8 mouse cellular contexts compared by ENCODE assay signal in genomic region chr15:102511285-102511833, GRCm38 (mm10). TPM values are rescaled to one million over a fixed set of nuclear protein-coding genes. Genes with fewer than 3 reads are reported as not detected.
A peak's percentile ranks its signal among the peaks of the same experiment; 100 is the strongest.
DNase-seq lines count a peak whose midpoint lies in the region; ATAC-seq and TF ChIP-seq lines count a peak whose summit lies in the region.

No protein-coding gene starts in this region.

- no peaks in the 10 kb centered on the region for H3K9me3 ChIP-seq in heart, embryonic 10.5 days
- no peaks in the 10 kb centered on the region for H3K9me3 ChIP-seq in hindbrain, embryonic 11.5 days (ENCODE audit: control insufficient read depth, low read length)
- no peaks in the 10 kb centered on the region for H3K9me3 ChIP-seq in midbrain, embryonic 13.5 days

- no peaks in the 10 kb centered on the region for H3K27me3 ChIP-seq in heart, embryonic 10.5 days (ENCODE audit: insufficient read depth, poor library complexity, severe bottlenecking)
- H3K27me3 ChIP-seq in hindbrain, embryonic 11.5 days (ENCODE audit: control insufficient read depth, insufficient read depth, low read length), result no peaks in the 10 kb centered on the region
- H3K27me3 ChIP-seq in midbrain, embryonic 13.5 days, result no peaks in the 10 kb centered on the region

- DNase-seq in heart, embryonic 10.5 days (ENCODE audit: low spot score), result peak; percentile 75
- DNase-seq in heart, postnatal 14 days, result no peak
- peak; percentile 50 for DNase-seq in brain, embryonic 14.5 days (ENCODE audit: low read depth)
- DNase-seq in hindbrain, embryonic 11.5 days (ENCODE audit: low spot score), result peak; percentile 60
- DNase-seq in adrenal gland, postnatal 25 days, result no peak
- DNase-seq in spleen, postnatal 36 days (ENCODE audit: low spot score in 2 of 2), result no peak
- no peak for DNase-seq in adrenal gland, postnatal 14 days

- intact Hi-C loops in heart, postnatal 14 days (cut with DNase I), result no loop called here

- H3K27ac ChIP-seq in heart, embryonic 10.5 days, result peak overlapping the region; percentile 88; the same call in 1 of the 2 replicates
- peak overlapping the region; percentile 94 for H3K27ac ChIP-seq in hindbrain, embryonic 11.5 days (ENCODE audit: low read depth, low read length)
- peak overlapping the region; percentile 91 for H3K27ac ChIP-seq in midbrain, embryonic 13.5 days

- no peak for TF ChIP-seq CTCF in brain, embryonic 14.5 days (IDR thresholded peaks at IDR 0.05; ENCODE audit: borderline replicate concordance, extremely low read depth, insufficient read depth, insufficient read length)

- peak; percentile 41 for ATAC-seq in hindbrain, embryonic 11.5 days (ENCODE audit: low FRiP score)
- peak; percentile 18 for ATAC-seq in midbrain, embryonic 13.5 days

- WGBS in heart, embryonic 10.5 days, result 22% methylated on average over 6 of the region's 6 CpGs
- WGBS in hindbrain, embryonic 11.5 days, result 8% methylated on average over 6 of the region's 6 CpGs
- WGBS in midbrain, embryonic 13.5 days, result 4% methylated on average over 6 of the region's 6 CpGs

- peak overlapping the region; percentile 12; the same call in 1 of the 2 replicates for H3K9ac ChIP-seq in hindbrain, embryonic 11.5 days (ENCODE audit: low read depth, low read length)
- peak overlapping the region; percentile 69 for H3K9ac ChIP-seq in midbrain, embryonic 13.5 days (replicated peaks)

- peak overlapping the region; percentile 66 for H3K4me2 ChIP-seq in hindbrain, embryonic 11.5 days (replicated peaks; ENCODE audit: low read depth, low read length)
- peak overlapping the region; percentile 75 for H3K4me2 ChIP-seq in midbrain, embryonic 13.5 days (replicated peaks)

- H3K4me1 ChIP-seq in heart, embryonic 10.5 days, result peaks cover 44% of the 10 kb centered on the region
- peaks cover 12% of the 10 kb centered on the region for H3K4me1 ChIP-seq in hindbrain, embryonic 11.5 days (replicated peaks; ENCODE audit: control insufficient read depth, insufficient read depth, low read length)
- H3K4me1 ChIP-seq in midbrain, embryonic 13.5 days (replicated peaks), result peaks cover 79% of the 10 kb centered on the region

- peaks cover 6% of the 10 kb centered on the region; the same call in 1 of the 2 replicates for H3K36me3 ChIP-seq in heart, embryonic 10.5 days
- H3K36me3 ChIP-seq in hindbrain, embryonic 11.5 days (ENCODE audit: control insufficient read depth, insufficient read depth, low read length), result no peaks in the 10 kb centered on the region
- peaks cover 9% of the 10 kb centered on the region for H3K36me3 ChIP-seq in midbrain, embryonic 13.5 days

- TF ChIP-seq POLR2A in brain, embryonic 14.5 days (IDR thresholded peaks at IDR 0.05; ENCODE audit: borderline replicate concordance, extremely low read depth, insufficient read depth, insufficient read length, poor library complexity, severe bottlenecking), result no peak

- peak overlapping the region; percentile 78 for H3K4me3 ChIP-seq in heart, embryonic 10.5 days
- H3K4me3 ChIP-seq in hindbrain, embryonic 11.5 days (ENCODE audit: low read depth, low read length), result peak overlapping the region; percentile 51; the same call in 1 of the 2 replicates
- peak overlapping the region; percentile 58 for H3K4me3 ChIP-seq in midbrain, embryonic 13.5 days (replicated peaks)

RNA-seq across cellular contexts. Expression of gene Map3k12, which starts 5.5 kb away (rescaled TPM):
- polyA plus RNA-seq in heart, embryonic 10.5 days (2016; fragmentation: Nextera tagmentation; extraction: Ambion mirVana), result 17.9 and 19.7 TPM in 2 replicates
- 1 to 10 TPM; 4.7 to 4.8 TPM for total RNA-seq in heart, postnatal 14 days (2021)
- polyA plus RNA-seq in brain, embryonic 14.5 days (2012; rRNA removed), result 72.4 and 79.2 TPM in 2 replicates
- 21.2 and 23.8 TPM in 2 replicates for polyA plus RNA-seq in hindbrain, embryonic 11.5 days (2014; fragmentation: Nextera tagmentation; extraction: Ambion mirVana)
- 47.9 and 53.9 TPM in 2 replicates for polyA plus RNA-seq in midbrain, embryonic 13.5 days (2015; fragmentation: Nextera tagmentation; extraction: Ambion mirVana)
- 8.1 and 12.0 TPM in 2 replicates for total RNA-seq in adrenal gland, postnatal 25 days (2021)
- total RNA-seq in adrenal gland, postnatal 14 days (2021), result 8.2 and 9.4 TPM in 2 replicates

RNA-seq across cellular contexts. Expression of gene Tarbp2, which starts 6.6 kb away (rescaled TPM):
- 127 and 140 TPM in 2 replicates for polyA plus RNA-seq in heart, embryonic 10.5 days (2016; fragmentation: Nextera tagmentation; extraction: Ambion mirVana)
- 10 to 100 TPM; 38.4 to 46.8 TPM for total RNA-seq in heart, postnatal 14 days (2021)
- polyA plus RNA-seq in brain, embryonic 14.5 days (2012; rRNA removed), result 126 and 186 TPM in 2 replicates
- polyA plus RNA-seq in hindbrain, embryonic 11.5 days (2014; fragmentation: Nextera tagmentation; extraction: Ambion mirVana), result 85.2 and 86.3 TPM in 2 replicates
- polyA plus RNA-seq in midbrain, embryonic 13.5 days (2015; fragmentation: Nextera tagmentation; extraction: Ambion mirVana), result 98.2 and 101 TPM in 2 replicates
- 42.4 and 48.9 TPM in 2 replicates for total RNA-seq in adrenal gland, postnatal 25 days (2021)
- 34.2 and 35.0 TPM in 2 replicates for total RNA-seq in adrenal gland, postnatal 14 days (2021)

RNA-seq across cellular contexts. Expression of gene Gm10337, which starts 7.8 kb away (rescaled TPM):
- not detected in 2 replicates for polyA plus RNA-seq in heart, embryonic 10.5 days (2016; fragmentation: Nextera tagmentation; extraction: Ambion mirVana)
- total RNA-seq in heart, postnatal 14 days (2021), result not detected
- not detected in 2 replicates for polyA plus RNA-seq in brain, embryonic 14.5 days (2012; rRNA removed)
- 5.1 and 8.8 TPM in 2 replicates for polyA plus RNA-seq in hindbrain, embryonic 11.5 days (2014; fragmentation: Nextera tagmentation; extraction: Ambion mirVana)
- 4.5 and 16.7 TPM in 2 replicates for polyA plus RNA-seq in midbrain, embryonic 13.5 days (2015; fragmentation: Nextera tagmentation; extraction: Ambion mirVana)
- total RNA-seq in adrenal gland, postnatal 25 days (2021), result not detected in 2 replicates
- not detected in 2 replicates for total RNA-seq in adrenal gland, postnatal 14 days (2021)

RNA-seq across cellular contexts. Expression of gene Npff, which starts 13.4 kb away (rescaled TPM):
- polyA plus RNA-seq in heart, embryonic 10.5 days (2016; fragmentation: Nextera tagmentation; extraction: Ambion mirVana), result 0.88 and 0.99 TPM in 2 replicates
- total RNA-seq in heart, postnatal 14 days (2021), result 1 to 10 TPM; 2.7 to 3.5 TPM
- 7.1 and 7.5 TPM in 2 replicates for polyA plus RNA-seq in brain, embryonic 14.5 days (2012; rRNA removed)
- 2.6 and 2.7 TPM in 2 replicates for polyA plus RNA-seq in hindbrain, embryonic 11.5 days (2014; fragmentation: Nextera tagmentation; extraction: Ambion mirVana)
- polyA plus RNA-seq in midbrain, embryonic 13.5 days (2015; fragmentation: Nextera tagmentation; extraction: Ambion mirVana), result 2.9 and 5.0 TPM in 2 replicates
- total RNA-seq in adrenal gland, postnatal 25 days (2021), result 3.4 and 6.6 TPM in 2 replicates
- 4.1 and 4.8 TPM in 2 replicates for total RNA-seq in adrenal gland, postnatal 14 days (2021)

RNA-seq across cellular contexts. Expression of gene Pcbp2, which starts 41.0 kb away (rescaled TPM):
- polyA plus RNA-seq in heart, embryonic 10.5 days (2016; fragmentation: Nextera tagmentation; extraction: Ambion mirVana), result 143 and 183 TPM in 2 replicates
- total RNA-seq in heart, postnatal 14 days (2021), result 100 to 1,000 TPM; 479 to 482 TPM
- polyA plus RNA-seq in brain, embryonic 14.5 days (2012; rRNA removed), result 569 and 716 TPM in 2 replicates
- polyA plus RNA-seq in hindbrain, embryonic 11.5 days (2014; fragmentation: Nextera tagmentation; extraction: Ambion mirVana), result 238 and 273 TPM in 2 replicates
- polyA plus RNA-seq in midbrain, embryonic 13.5 days (2015; fragmentation: Nextera tagmentation; extraction: Ambion mirVana), result 164 and 166 TPM in 2 replicates
- total RNA-seq in adrenal gland, postnatal 25 days (2021), result 747 and 809 TPM in 2 replicates
- total RNA-seq in adrenal gland, postnatal 14 days (2021), result 726 and 812 TPM in 2 replicates

Comparison
In these comparisons a context has a peak if more than half of its experiments do, and no peak if none do; other contexts are left out.
1. DNase-seq: peak in heart, embryonic 10.5 days (single experiment), brain, embryonic 14.5 days (single experiment) and hindbrain, embryonic 11.5 days (single experiment); none in heart, postnatal 14 days (0 of 2), adrenal gland, postnatal 25 days (single experiment), spleen, postnatal 36 days (0 of 2) and adrenal gland, postnatal 14 days (single experiment).
2. Peak in every context shown above with its lines, with median percentiles within 50 percentile points of each other: H3K27ac ChIP-seq and H3K4me3 ChIP-seq.